Mouse (Mus musculus) kidney, adult 2 months (tissue): ENCODE measurements at regions not wholly inside any gene's neighbourhood (a gene's known extent, or its start where the extent isn't known, plus 50 kb on each side); places are given as distances from the start of the nearest gene placed in this dataset.

Experiments
- DNase-seq: peaks from one replicate; pipeline ENCODE4 v3.0.0; 2021
- H3K27ac ChIP-seq: fragments of 200-500 bp; 2 replicates; pipeline ENCODE4 v1.5.1; 2012; ENCODE audit warnings: low read depth, low read length, control low read depth, inconsistent platforms; ENCODE audit not compliant: insufficient read depth
- H3K27me3 ChIP-seq: fragments of 200-500 bp; replicated peaks from 2 replicates; pipeline ENCODE4 v1.6.1; 2012; ENCODE audit warnings: mild to moderate bottlenecking, moderate library complexity, low read length, inconsistent platforms; ENCODE audit not compliant: control insufficient read depth, insufficient read depth
- H3K36me3 ChIP-seq: fragments of 200-500 bp; 2 replicates; pipeline ENCODE4 v1.6.1; 2012; ENCODE audit warnings: mild to moderate bottlenecking, moderate library complexity, low read length, inconsistent platforms; ENCODE audit not compliant: control insufficient read depth, insufficient read depth
- H3K4me1 ChIP-seq: fragments of 200-500 bp; 2 replicates; pipeline ENCODE4 v1.6.1; 2011; ENCODE audit warnings: low read length; ENCODE audit not compliant: control insufficient read depth, insufficient read depth
- H3K4me3 ChIP-seq: fragments of 200-500 bp; 2 replicates; pipeline ENCODE4 v1.5.1; 2011; ENCODE audit warnings: mild to moderate bottlenecking, low read depth, low read length, control low read depth; ENCODE audit not compliant: insufficient read depth
- CTCF ChIP-seq: fragments of 200-500 bp; conservative IDR thresholded peaks from 2 replicates; pipeline ENCODE4 v1.5.1; 2011; ENCODE audit warnings: low read depth, mild to moderate bottlenecking, control low read depth, low read length, moderate library complexity, mixed read lengths; ENCODE audit not compliant: insufficient read depth, insufficient read length
- POLR2A ChIP-seq: fragments of 200-500 bp; IDR thresholded peaks from one replicate; pipeline ENCODE4 v1.6.1; 2011; ENCODE audit warnings: low read depth, low read length, control low read depth
- WGBS: fragments of 180-500 bp; shearing (Covaris S2); methylation state at CpG from one replicate; pipeline ENCODE4 v1.1.7; 2018; 5-methylcytosine and 5-hydroxymethylcytosine counted together

- WGBS: 21% methylated on average over 1 of the region's 1 CpGs
- DNase-seq: no peak
- Histone ChIP-seq H3K36me3 (no peaks in the 10 kb centered on the region), H3K27ac (no peak overlapping the region), H3K4me3 (no peak overlapping the region), H3K4me1 (no peaks in the 10 kb centered on the region), H3K27me3 (no peaks in the 10 kb centered on the region)
- TF ChIP-seq CTCF (no peak), POLR2A (no peak)
Observed at GRCm38 (mm10) chr2:178771435-178771834, 341.1 kb downstream of the Cdh26 start.

DNA sequence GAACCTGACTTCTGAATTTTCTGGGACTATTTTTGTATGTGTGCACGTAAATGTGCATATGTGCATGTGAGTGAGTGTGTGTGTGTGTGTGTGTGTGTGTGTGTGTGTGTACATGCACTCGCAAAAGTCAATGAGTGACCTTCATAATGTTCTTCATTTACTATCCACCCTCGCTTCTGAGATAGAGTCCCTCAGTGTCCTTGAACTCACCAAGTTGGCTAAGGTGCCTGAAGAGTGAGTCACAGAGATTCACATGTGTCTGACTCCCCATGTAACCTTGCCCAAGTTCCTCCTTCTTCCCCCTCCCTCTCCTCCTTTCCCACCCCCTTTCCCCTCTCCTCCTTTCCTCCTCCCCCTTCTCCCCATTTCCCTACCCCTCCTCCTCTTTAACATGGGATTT is 341.6 kb downstream of the Cdh26 start:
- H3K4me3 ChIP-seq: no peak overlapping the region

DNA sequence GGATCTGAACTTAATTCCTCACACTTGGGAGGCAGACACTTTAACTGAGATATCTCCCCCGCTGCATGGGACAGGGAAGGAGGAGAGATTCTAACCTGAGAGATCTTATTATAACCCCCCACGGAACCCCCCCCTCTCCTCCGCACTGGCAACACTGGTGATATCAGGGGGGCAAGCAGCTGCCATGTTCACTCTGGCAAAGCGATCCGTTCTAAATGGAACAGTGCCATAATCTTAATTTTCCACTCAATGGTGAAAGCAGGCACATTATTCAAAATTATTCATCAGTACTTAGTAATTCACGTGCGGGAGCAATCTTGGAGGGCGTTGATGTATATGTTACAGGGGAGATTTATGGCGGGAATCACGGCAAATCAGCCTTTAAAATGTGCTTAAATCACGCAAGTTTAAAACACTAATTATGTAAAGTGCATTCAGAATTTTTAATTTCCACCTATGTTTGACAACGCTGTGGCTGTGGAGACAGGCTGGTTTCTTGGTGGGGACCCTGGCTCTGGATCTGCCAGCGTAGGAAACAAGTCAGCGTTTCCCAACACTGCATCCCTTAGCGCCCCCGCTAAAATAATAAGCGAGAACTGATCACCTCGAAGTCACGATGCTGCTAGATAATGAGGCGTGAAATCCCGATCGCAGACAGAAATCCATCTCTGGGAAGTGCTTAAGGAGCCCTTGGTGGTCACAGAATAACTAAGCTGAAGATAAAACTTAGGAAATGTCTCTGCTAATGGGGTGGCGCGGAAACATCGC is 354.7 kb downstream of the Cdh26 start:
- Histone ChIP-seq H3K4me3 (no peak overlapping the region), H3K36me3 (no peaks in the 10 kb centered on the region), H3K27me3 (no peaks in the 10 kb centered on the region), H3K27ac (no peak overlapping the region), H3K4me1 (no peaks in the 10 kb centered on the region)
- WGBS: 44% methylated on average over 25 of the region's 25 CpGs
- DNase-seq: no peak
- TF ChIP-seq CTCF (no peak), POLR2A (no peak)

More for the DNA sequence above, 341.6 kb downstream of the Cdh26 start:
- Histone ChIP-seq H3K27me3 (no peaks in the 10 kb centered on the region), H3K4me1 (no peaks in the 10 kb centered on the region), H3K27ac (no peak overlapping the region), H3K36me3 (no peaks in the 10 kb centered on the region)
- WGBS: 83% methylated on average over 3 of the region's 3 CpGs
- TF ChIP-seq CTCF (no peak), POLR2A (no peak)
- no peak for DNase-seq

DNA sequence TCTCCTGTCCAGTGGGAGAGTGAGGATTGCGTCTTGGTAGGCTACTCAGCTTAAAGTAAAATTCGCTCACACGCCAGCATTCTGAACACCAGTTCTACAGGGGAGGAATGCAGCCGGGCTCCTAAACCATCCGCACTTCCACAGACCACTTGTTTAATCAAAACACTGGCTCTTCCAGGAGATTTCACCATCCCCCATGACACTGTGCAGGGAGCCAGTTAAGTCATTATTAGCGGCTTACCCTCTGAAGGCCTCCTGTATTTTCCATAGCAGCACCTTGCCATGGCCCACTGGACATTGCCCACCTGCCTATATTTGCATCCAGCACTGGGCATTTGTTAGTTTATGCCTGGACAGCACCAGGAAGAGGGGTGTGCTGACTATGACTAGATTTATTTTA is 355.5 kb downstream of the Cdh26 start:
- 27% methylated on average over 6 of the region's 6 CpGs for WGBS
- Histone ChIP-seq H3K4me3 (no peak overlapping the region), H3K27me3 (no peaks in the 10 kb centered on the region), H3K36me3 (no peaks in the 10 kb centered on the region), H3K27ac (no peak overlapping the region), H3K4me1 (no peaks in the 10 kb centered on the region)
- DNase-seq: no peak
- TF ChIP-seq CTCF (no peak), POLR2A (no peak)

DNA sequence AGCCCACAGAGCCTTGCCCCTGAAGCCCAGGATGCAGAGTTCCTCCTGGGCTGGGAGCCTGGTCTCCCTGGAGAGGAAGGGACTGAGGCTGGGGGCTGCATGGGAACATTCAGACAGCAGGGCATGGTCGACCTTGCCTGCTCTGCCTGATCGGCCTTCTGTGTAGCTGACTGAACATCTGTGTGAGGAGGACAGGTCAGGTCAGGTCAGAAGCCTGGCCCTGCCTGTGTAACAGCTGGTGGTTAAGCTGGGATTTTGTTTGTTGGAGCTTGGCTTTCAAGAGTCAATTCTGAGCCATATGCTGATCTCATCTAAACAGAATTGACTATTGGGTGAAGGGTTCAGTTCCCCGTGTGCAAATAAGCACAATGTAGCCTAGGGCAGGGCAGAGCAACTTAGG is 365.5 kb downstream of the Cdh26 start:
- Histone ChIP-seq H3K27ac (no peak overlapping the region), H3K4me1 (no peaks in the 10 kb centered on the region), H3K27me3 (no peaks in the 10 kb centered on the region), H3K36me3 (no peaks in the 10 kb centered on the region), H3K4me3 (no peak overlapping the region)
- TF ChIP-seq CTCF (no peak), POLR2A (no peak)
- 37% methylated on average over 3 of the region's 3 CpGs for WGBS
- DNase-seq: no peak

DNA sequence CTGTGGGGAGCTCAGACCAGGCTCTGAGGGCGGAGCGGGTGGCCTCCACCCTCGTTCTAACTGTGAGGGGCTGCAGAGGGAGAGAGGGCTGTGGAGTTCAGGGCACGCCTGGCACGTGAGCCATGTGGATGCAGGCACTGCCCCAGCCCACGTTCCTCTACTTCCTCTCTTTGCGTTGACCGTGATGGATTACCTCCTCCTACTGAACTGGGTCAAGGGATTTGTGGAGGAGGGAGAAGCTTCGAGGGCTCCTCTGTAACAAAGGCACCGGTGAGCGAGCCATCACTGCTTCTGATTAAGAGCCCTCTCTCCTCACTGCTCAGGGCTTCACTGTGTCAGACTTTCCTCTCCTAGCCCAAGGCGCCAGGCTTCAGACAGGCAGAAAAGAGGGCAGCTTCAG is 371.1 kb downstream of the Cdh26 start:
- TF ChIP-seq CTCF: no peak
- no peak for TF ChIP-seq POLR2A
- DNase-seq: no peak
- Histone ChIP-seq H3K36me3 (no peaks in the 10 kb centered on the region), H3K4me3 (no peak overlapping the region), H3K27me3 (no peaks in the 10 kb centered on the region), H3K27ac (no peak overlapping the region), H3K4me1 (no peaks in the 10 kb centered on the region)
- WGBS: 21% methylated on average over 12 of the region's 12 CpGs

GRCm38 (mm10) chr2:178805283-178805682 is 375.0 kb downstream of the Cdh26 start:
- no peaks in the 10 kb centered on the region for H3K27me3 ChIP-seq
- WGBS: 78% methylated on average over 8 of the region's 8 CpGs
- TF ChIP-seq CTCF (no peak), POLR2A (no peak)

GRCm38 (mm10) chr2:178821552-178821951 is 391.2 kb downstream of the Cdh26 start:
- no peaks in the 10 kb centered on the region for H3K36me3 ChIP-seq
- no peak overlapping the region for H3K27ac ChIP-seq
- WGBS: 58% methylated on average over 6 of the region's 6 CpGs
- H3K27me3 ChIP-seq: no peaks in the 10 kb centered on the region; the same call in 1 of the 2 replicates
- no peaks in the 10 kb centered on the region for H3K4me1 ChIP-seq
- TF ChIP-seq POLR2A (no peak), CTCF (no peak)
- DNase-seq: no peak
- H3K4me3 ChIP-seq: no peak overlapping the region

More at GRCm38 (mm10) chr2:178805283-178805682, 375.0 kb downstream of the Cdh26 start:
- no peak for DNase-seq
- no peak overlapping the region for H3K27ac ChIP-seq
- no peak overlapping the region for H3K4me3 ChIP-seq
- H3K4me1 ChIP-seq: no peaks in the 10 kb centered on the region
- H3K36me3 ChIP-seq: no peaks in the 10 kb centered on the region
